In the genomic region with DNA sequence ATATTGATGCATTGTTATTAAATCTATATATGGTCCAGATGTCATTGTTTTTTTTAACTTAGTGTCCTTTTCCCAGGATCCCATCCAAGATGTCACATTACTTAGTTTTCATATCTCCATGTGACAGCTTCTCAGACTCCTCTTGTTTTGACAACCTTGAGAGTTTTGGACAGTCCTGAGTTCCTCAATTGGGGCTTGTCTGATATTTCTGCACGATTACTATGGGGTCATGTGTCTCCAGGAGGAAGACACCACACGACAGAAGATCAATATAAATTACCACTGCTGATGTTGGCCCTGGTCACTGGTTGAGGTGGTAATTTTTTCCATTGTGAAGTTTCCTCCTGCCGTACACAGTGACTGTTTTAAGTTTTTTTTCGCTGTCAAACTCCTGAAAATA, we compare ENCODE assay signal across 8 mouse cellular contexts. TPM values are rescaled to one million over a fixed set of nuclear protein-coding genes. Genes with fewer than 3 reads are reported as not detected.
DNase-seq lines count a peak whose midpoint lies in the region; ATAC-seq and TF ChIP-seq lines count a peak whose summit lies in the region.

No protein-coding gene starts in this region.

- no peaks in the 10 kb centered on the region for H3K27me3 ChIP-seq in CH12.LX (replicated peaks)
- no peaks in the 10 kb centered on the region; the same call in 1 of the 2 replicates for H3K27me3 ChIP-seq in forebrain, postnatal 0 days (ENCODE audit: insufficient read depth, low read length)

- TF ChIP-seq EP300 in CH12.LX (IDR thresholded peaks at IDR 0.05; ENCODE audit: low read length) = no peak

- peak overlapping the region; percentile 80 for H3K4me3 ChIP-seq in gastrocnemius, adult 2 months
- H3K4me3 ChIP-seq in CH12.LX (replicated peaks in 1 of 3; ENCODE audit: low read depth in 2 of 3, low read length in 2 of 3, poor library complexity in 1 of 3) (peak overlapping the region; percentile 82 to 94 (median 85)), macrophage (ENCODE audit: inconsistent target) (peak overlapping the region; percentile 89)
- peak overlapping the region; percentile 47 for H3K4me3 ChIP-seq in forebrain, postnatal 0 days (ENCODE audit: low read depth, low read length)

- dilution Hi-C loops in CH12.LX (cut with MboI; ENCODE audit: extremely low pct_ligation_motif_present, extremely low pct_unique_long_range_greater_than_20kb, low sequenced_read_pairs) = no loop called here

- H3K79me2 ChIP-seq in CH12.LX (replicated peaks; ENCODE audit: control insufficient read depth, extremely low read depth, insufficient read depth, poor library complexity, severe bottlenecking) (no peaks in the 10 kb centered on the region), macrophage (ENCODE audit: inconsistent target) (peaks cover 45% of the 10 kb centered on the region)

- H3K9ac ChIP-seq in CH12.LX (ENCODE audit: insufficient read depth, low read depth) = no peak overlapping the region
- H3K9ac ChIP-seq in forebrain, postnatal 0 days = no peak overlapping the region

- no peak for TF ChIP-seq RAD21 in CH12.LX (IDR thresholded peaks at IDR 0.05; ENCODE audit: low read depth, low read length)

- DNase-seq in gastrocnemius, adult 2 months = no peak
- no peak for DNase-seq in gastrocnemius, postnatal 4 days (ENCODE audit: low spot score in 2 of 2)
- DNase-seq in CH12.LX (ENCODE audit: extremely low read depth) = no peak
- DNase-seq in forebrain, postnatal 0 days = no peak
- no peak for DNase-seq in embryo, embryonic 9.5 days (ENCODE audit: extremely low spot score)
- DNase-seq in adrenal gland, postnatal 14 days = no peak
- DNase-seq in cerebellum, postnatal 14 days = no peak

- in situ Hi-C loops in CH12.LX (cut with MboI; ENCODE audit: low pct_ligation_motif_present, low pct_unique_long_range_greater_than_20kb, low sequenced_read_pairs) = no loop called here

- H3K36me3 ChIP-seq in CH12.LX (replicated peaks in 1 of 2; ENCODE audit: control insufficient read depth in 1 of 2, insufficient read depth in 1 of 2, low read length in 1 of 2) (peaks cover 0 to 9% of the 10 kb centered on the region in 2 experiments), macrophage (ENCODE audit: inconsistent target) (no peaks in the 10 kb centered on the region)
- H3K36me3 ChIP-seq in forebrain, postnatal 0 days (ENCODE audit: insufficient read depth) = no peaks in the 10 kb centered on the region

- no peak for ATAC-seq in forebrain, postnatal 0 days

- peak overlapping the region; percentile 100 for H3K27ac ChIP-seq in gastrocnemius, adult 2 months
- H3K27ac ChIP-seq in CH12.LX (ENCODE audit: insufficient read depth, low read depth) (no peak overlapping the region), macrophage (no peak overlapping the region)
- H3K27ac ChIP-seq in forebrain, postnatal 0 days (ENCODE audit: low read depth, low read length) = no peak overlapping the region

- peaks cover 4 to 19% of the 10 kb centered on the region in 2 experiments for H3K4me1 ChIP-seq in CH12.LX (ENCODE audit: control insufficient read depth in 1 of 2, insufficient read depth in 2 of 2)
- H3K4me1 ChIP-seq in forebrain, postnatal 0 days (ENCODE audit: insufficient read depth) = peaks cover 6% of the 10 kb centered on the region; the same call in 1 of the 2 replicates

- TF ChIP-seq CTCF in gastrocnemius, adult 2 months (IDR thresholded peaks at IDR 0.05) = no peak
- TF ChIP-seq CTCF in CH12.LX (conservative IDR thresholded peaks at IDR 0.05 in 1 of 2, IDR thresholded peaks at IDR 0.05 in 1 of 2; ENCODE audit: low read depth in 2 of 2, low read length in 2 of 2) = no peak
- no peak for TF ChIP-seq CTCF in forebrain, postnatal 0 days (IDR thresholded peaks at IDR 0.05; ENCODE audit: low read depth)

- peak overlapping the region; percentile 54; the same call in 1 of the 2 replicates for H3K4me2 ChIP-seq in CH12.LX (ENCODE audit: insufficient read depth, low read depth, poor library complexity, severe bottlenecking)
- H3K4me2 ChIP-seq in forebrain, postnatal 0 days (ENCODE audit: low read depth) = peak overlapping the region; percentile 93

- no peak for TF ChIP-seq POLR2A in CH12.LX (IDR thresholded peaks at IDR 0.05; ENCODE audit: low read depth, low read length)

- 3% methylated on average over 4 of the region's 4 CpGs for WGBS in forebrain, postnatal 0 days
- 0% methylated on average over 3 of the region's 4 CpGs for WGBS in macrophage (ENCODE audit: missing documents)

- intact Hi-C loops in gastrocnemius, adult 2 months (cut with DNase I) = no loop called here

- no peaks in the 10 kb centered on the region for H3K9me3 ChIP-seq in CH12.LX (replicated peaks; ENCODE audit: low read length)
- no peaks in the 10 kb centered on the region for H3K9me3 ChIP-seq in forebrain, postnatal 0 days (ENCODE audit: low read length)

TF ChIP-seq in CH12.LX, 34 proteins besides CTCF, POLR2A, EP300 and RAD21:
- TF ChIP-seq CHD2 (IDR thresholded peaks at IDR 0.05; ENCODE audit: low read length) (no peak), MAZ (IDR thresholded peaks at IDR 0.05; ENCODE audit: low read depth, low read length) (no peak)

RNA-seq across cellular contexts. Expression of gene Anxa11, which starts 0.4 kb away (rescaled TPM):
- 10 to 100 TPM; 97.4 to 99.1 TPM for total RNA-seq in gastrocnemius, adult 2 months (2021)
- 100 to 1,000 TPM; 111 to 124 TPM for total RNA-seq in gastrocnemius, postnatal 4 days (2021)
- total RNA-seq in CH12.LX (2012; rRNA removed) (8.4 and 8.8 TPM in 2 replicates), CH12.LX (2014; rRNA removed) (4.6 and 5.0 TPM in 2 replicates)
- polyA plus RNA-seq in CH12.LX (2012; ENCODE audit: insufficient read length, low read depth) (31.4 and 35.0 TPM in 2 replicates), macrophage (2018) (50.5 to 77.1 TPM (median 76.9 TPM) in 3 replicates)
- 2.0 and 3.0 TPM in 2 replicates for total RNA-seq in forebrain, postnatal 0 days (2014; rRNA removed)
- polyA plus RNA-seq in forebrain, postnatal 0 days (2015; fragmentation: Nextera tagmentation; extraction: Ambion mirVana) = 3.7 and 4.2 TPM in 2 replicates
- 10 to 100 TPM; 26.7 to 84.8 (median 38.4) TPM for total RNA-seq in macrophage (2018; cell fraction: chromatin; rRNA removed)
- total RNA-seq in macrophage (2018; cell fraction: cytosol; rRNA removed) = 10 to 100 TPM; 48.8 to 89.3 (median 64.4) TPM
- 10 to 100 TPM; 34.0 to 69.6 (median 44.3) TPM for total RNA-seq in macrophage (2018; cell fraction: nucleus; rRNA removed)
- total RNA-seq in adrenal gland, postnatal 14 days (2021) = 51.1 and 59.2 TPM in 2 replicates
